Mouse (Mus musculus) NIH3T3 (cell line): ENCODE data around the gene Ugt2a3.
"Not testable (repeated sequence)": the region's sequence is repeated elsewhere in the genome, so short reads cannot be mapped to it uniquely, and the experiment has no call there.

Experiments used
- DNase-seq: peaks from one replicate; pipeline ENCODE4 v3.0.0-alpha.2; 2012; ENCODE audit warnings: low read depth

Ugt2a3 gene

DNA sequence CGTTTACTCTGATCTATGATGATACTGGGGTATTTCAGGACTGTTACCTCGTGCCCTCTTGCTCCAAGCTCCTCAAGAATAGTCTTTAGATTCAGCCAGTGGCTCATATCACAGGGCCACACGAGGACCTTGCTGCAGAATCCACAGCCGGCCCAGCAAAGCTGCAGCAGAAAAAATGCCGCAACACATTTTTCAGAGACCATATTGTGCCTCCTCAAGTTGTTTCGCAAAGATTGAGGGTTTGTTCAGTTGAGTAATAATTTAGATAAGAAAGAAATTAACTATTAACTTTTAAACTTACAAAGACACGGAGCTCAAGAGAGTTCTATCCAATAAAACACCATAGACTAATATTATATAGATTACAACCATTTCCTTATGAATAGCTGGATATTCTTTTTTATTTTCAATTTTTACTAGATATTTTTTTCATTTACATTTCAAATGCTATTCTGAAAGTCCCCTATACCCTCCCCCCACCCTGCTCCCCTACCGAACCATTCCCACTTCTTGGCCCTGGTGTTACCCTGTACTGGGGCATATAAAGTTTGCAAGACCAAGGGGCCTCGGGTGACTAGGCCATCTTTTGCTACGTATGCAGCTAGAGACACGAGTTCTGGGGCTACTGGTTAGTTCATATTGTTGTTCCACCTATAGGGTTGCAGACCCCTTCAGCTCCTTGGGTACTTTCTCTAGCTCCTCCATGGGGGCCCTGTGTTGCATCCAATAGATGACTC is at the start of gene Ugt2a3:
Gene Ugt2a3 (minus strand): TSS at position 235 of the 737 bp plus-strand sequence.
- DNase-seq = no peak

DNA sequence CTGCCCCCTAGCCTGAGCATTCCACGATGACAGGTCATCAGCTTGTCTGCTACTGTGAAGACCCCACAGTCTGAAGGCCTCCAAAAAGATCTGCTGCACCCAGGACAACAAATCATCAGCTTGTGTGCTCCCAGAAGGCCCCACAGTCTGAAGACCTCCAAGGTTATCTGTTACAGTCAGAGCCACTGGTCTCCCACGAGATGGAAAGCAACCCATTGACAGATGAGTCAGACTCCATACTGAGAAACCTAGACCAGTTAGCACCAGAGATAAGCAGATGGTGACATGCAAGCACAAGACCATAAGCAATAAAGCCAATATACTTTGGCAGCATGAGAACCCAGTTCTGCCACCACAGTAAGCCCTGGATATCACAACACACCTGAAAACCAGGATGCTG is 43.2 kb upstream of the Ugt2a3 start:
- DNase-seq = no peak

DNA sequence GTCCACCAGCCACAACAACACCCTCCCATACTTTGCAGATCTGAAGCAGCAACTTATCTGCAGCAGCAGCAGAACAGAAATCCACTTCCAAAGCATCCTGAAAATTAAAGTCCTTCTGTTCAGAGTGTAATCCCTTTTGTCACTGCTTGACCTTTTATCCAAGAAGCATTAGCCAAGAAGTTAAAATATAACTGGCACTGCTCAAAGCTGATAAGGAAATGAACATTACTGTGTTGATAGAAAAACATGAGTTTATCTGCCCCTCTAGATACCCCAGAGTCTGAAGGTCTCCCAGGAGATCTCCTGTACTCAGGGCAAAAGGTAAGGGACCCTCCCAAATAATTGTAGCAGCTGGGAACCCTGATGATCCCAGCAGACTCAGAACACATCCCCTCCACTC is 42.8 kb upstream of the Ugt2a3 start:
- no peak for DNase-seq

DNA sequence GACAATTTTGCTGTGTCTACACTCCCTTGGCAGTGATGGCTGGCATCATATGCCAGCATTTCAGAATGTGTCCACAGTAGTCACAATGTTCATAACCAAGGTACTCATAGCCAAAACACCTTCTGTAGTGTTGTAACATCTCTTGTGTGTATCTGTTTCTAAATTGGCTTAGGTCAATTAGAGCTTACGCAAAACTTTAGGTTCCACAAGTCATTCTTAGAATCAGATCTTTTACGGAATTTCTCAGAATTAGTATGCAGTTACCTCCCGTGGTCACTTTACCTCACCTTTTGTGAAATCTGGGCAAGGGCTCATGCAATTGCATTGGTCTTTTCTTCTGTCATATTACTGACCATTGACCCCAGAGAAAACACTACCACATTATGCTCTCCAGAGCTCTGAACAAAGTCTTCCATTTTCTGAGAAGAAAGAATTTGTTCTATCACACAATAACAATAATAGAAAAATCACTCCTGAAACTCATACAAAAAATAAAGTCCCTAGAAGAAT is 38.9 kb upstream of the Ugt2a3 start:
- DNase-seq = no peak

DNA sequence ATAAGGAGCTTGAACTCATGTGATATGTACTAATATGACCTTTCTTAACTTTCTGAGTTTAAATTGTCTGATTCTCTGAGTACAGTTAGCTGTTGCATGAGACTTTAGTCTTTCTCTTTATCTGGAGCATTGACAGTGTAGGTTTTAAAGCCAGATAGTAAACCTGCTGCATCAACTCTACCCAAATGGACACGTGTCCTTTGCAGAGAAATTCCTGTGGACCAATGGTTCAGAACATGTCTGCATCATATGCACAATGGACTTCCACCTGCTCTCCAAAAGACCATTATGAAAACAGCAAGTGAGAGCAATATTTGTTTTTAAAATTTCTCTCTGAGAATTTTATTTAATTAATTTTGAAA is 36.5 kb upstream of the Ugt2a3 start:
- DNase-seq = no peak

DNA sequence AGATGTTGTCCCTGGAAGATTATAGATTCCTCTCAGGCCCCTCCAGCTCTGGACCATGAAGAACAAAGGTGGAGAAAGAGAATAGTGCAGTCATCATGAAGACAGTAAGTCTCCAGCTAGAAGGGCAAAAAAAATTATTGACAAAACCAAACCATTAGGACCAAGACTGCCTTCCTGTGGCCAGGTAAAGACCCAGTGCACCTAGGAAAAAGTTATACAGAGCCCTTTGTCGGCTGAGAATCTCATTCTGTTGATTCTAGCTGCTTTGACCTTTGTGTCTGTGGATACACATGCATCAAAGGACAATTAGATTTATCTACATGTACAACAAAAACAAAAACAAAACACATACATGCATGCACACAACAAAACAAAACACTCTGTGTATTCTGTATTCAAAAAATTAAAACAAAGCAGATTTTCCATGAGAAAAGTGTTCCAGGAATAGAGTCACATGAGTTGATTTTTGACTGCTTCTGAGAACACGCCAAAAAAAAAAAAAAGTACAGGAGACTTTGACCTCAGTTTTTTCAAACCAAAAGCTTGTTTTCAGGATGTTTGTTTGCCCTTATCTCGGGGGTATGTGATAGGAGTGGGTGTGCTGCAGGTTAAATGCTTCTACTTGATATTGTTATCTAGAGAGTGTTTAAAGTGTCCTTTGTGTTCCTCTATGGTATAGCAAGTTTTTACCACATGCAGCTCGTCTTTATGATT is 36.0 kb upstream of the Ugt2a3 start:
- DNase-seq = not testable (repeated sequence)

DNA sequence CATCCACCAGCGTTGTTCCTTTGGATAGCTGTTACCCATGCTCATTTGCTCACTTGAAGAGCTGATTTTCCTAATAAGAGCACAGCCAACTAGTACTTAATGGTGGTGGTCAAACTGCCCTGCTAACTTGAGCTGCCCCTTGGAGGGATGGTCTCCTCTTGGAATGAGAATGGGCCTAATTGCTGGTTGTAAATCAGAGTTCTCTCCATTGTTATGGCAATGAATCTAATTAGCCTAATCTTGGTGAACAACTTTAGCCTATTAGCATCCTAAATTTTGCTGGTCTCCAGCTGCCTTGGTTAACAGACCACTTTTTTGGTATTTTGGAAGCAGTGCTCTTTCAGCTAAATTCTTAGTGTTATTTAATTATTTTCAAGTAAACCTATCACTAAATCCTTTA is 13.4 kb upstream of the Ugt2a3 start:
- no peak for DNase-seq

DNA sequence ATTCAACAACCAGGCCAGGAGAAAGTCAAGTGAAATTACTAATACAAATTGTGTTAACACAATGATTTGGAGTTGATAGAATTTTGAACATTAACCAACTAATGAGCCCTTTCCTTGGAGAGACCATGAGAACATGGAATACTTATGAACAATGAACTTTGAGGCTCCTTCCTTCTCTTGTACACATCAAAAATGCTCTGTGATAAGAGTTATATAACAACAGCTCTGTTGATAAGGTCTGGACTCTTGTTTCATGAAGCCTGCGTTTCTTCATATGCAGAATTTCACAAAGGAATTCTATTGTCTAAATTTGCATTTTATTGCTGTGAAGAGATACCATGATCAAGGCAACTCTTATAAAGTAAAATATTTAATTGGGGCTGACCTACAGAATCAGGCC is 12.2 kb upstream of the Ugt2a3 start:
- not testable (repeated sequence) for DNase-seq

DNA sequence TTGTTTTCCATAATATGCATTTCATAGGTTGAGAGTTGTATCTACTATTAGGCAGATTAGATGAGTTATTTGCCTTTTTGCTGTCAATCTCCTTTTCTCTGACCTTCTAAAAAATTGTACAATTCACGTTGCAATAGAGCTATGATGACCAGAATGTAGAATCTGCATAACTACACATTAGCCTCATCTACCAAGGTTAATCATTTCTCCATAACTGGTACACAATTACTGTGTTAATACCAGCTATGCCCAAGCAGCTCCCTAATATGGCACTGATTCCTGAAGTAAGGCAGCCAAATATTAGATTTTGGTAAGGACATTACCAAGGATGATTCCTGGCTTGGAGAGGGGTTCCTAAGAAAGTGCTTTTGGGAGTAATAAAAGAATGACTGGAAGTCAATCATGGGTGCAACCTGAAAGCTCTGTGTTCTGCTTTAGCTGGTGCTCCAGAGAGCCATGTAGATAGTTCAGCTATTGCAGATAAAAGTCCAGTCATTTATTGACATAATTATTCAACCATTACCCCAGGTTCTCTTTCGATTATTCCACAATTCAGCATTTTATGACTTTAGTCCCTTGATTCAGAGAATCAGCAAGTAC is 10.6 kb upstream of the Ugt2a3 start:
- not testable (repeated sequence) for DNase-seq

DNA sequence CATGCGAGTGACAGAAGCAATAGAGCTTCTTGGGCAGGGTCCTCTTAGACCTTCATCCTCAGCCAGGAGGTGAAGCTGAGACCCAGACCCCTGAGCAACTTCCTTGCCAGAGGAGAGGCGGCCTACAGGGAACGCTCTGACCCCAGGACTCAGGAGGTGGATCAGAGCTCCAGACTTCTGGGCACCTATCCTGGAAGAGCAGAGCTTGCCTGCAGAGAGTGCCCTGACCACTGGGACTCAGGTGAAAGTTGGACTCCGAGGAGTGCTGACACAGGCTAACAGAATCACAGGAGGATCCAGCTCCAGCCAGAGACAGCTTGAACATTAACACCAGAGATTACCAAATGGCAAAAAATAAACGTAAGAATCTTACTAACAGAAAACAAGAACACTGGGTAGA is 3.5 kb upstream of the Ugt2a3 start:
- DNase-seq = no peak

DNA sequence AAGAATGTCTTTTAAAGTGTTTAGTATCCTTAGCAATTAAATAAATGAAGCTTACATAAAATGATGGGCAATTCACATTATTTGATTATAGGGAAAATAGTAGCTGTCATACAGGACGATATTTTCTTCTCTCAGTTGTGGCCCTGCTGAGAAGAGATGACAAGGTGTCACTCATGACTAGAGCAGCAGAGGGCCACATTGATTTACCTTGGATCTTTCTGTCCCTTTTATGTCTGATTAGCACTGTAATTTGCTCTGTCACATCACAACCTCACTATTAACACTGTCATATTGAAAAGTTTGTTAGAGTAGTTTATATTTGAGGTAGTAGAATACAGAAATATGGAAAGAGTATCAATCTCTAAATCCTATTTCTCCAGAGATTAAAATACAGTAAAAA is 1.8 kb downstream of the Ugt2a3 start:
- DNase-seq = no peak

DNA sequence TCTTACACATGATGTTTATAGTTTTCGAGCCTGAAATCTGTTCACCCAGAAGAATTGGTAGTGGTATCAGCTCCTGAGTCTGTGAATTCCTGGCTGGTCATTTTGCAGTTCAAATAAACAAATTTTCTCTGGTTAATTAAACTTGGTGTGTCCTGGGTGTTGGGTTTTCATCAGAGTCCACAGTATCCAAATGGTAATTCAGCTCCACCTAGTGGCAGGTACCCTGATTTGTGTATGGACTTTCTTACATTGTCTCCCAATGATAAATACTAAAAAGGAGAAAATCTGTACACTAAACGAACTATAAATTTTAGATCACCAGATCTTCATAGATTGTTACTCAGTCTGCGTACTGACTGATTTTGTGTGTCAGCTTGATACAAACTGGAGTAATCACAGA is 3.4 kb downstream of the Ugt2a3 start:
- peak; percentile 22 for DNase-seq

DNA sequence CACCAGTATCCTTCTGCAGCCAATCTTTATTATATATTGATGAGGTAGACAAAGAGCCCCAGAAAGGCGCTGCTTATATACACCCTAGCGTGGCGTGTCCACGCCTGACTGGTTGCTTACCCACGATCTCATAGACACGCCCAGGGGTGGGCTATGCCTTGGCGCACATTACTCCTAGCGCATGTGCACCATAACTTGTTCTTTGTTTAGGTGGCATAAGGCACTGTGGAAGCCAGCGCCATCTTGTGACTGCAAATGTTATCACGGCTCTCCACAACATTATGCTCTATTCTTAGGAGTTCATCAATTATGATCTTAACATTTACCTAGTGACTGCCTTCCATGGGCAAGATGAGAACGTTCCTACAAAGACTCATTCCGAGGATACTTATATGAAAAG is 25.6 kb downstream of the Ugt2a3 start:
- no peak for DNase-seq

DNA sequence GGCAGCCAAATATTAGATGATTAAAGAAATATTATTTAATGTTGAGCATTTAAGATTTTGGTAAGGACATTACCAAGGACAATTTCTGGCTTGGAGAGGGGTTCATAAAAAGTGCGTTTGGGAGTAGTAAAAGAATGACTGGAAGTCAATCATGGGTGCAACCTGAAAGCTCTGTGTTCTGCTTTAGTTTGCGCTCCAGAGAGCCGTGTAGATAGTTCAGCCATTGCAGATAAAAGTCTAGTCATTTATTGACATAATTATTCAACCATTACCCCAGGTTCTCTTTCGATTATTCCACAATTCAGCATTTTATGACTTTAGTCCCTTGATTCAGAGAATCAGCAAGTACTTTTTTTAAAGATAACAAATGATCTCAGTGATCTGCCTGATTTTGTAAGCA is 50.8 kb downstream of the Ugt2a3 start:
- not testable (repeated sequence) for DNase-seq

DNA sequence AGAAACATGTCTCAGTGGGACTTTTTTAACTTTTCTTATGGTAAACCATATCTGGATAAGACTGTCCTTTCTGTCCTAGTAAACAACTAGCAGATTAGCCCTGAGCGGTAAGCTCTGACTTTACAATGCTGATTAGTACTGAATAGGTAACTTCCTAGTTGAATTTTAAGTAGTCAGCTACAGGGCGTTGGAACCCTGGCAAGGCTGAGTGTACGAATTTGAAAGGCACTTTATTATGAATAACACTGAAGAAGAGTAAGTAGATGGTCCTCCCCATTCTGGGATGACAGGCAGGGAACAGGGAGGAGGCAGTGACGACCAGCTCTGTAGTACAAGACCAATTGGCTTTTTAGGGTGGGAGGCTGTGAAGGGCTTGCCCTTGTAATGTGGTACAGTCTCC is 61.0 kb downstream of the Ugt2a3 start:
- DNase-seq = not testable (repeated sequence)

DNA sequence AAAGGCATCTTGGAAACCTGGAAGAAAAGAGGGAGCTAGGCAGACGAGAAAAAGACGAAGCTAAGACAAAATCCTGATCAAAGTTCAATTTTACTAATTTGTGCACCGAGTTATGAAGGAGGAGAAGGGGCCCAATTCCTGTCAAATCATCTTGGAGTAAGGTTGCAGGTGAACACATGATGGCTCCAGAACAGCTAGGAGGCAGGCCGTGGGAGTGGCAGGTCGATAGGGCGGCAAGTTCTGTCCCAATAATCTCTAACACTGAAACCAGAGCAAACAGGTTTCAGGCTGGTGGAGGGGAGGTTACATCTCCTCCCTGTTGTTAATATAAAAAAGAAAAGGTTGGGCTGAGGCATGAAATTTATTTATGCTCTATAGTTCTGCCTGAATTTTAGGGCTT is 61.4 kb downstream of the Ugt2a3 start:
- DNase-seq = no peak
